Mouse (Mus musculus) brain, embryonic 14.5 days (tissue): ENCODE measurements around the gene Park7.

ENCODE experiments used
- CTCF ChIP-seq: fragments of 200-500 bp; IDR thresholded peaks from 2 replicates; pipeline ENCODE4 v1.5.1; 2012; ENCODE audit warnings: inconsistent platforms, mild to moderate bottlenecking, moderate library complexity, borderline replicate concordance; ENCODE audit not compliant: insufficient read depth, insufficient read length; ENCODE audit errors: extremely low read depth
- POLR2A ChIP-seq: fragments of 200-500 bp; IDR thresholded peaks from 2 replicates; pipeline ENCODE4 v1.6.1; 2012; ENCODE audit warnings: mild to moderate bottlenecking, inconsistent platforms, borderline replicate concordance; ENCODE audit not compliant: poor library complexity, insufficient read depth, insufficient read length, severe bottlenecking; ENCODE audit errors: extremely low read depth

- TF ChIP-seq CTCF: no peak
- no peak for TF ChIP-seq POLR2A
These were observed 38.8 kb downstream of the Park7 start for GRCm38 (mm10) chr4:150875393-150875792.
